Mouse (Mus musculus) kidney, postnatal 0 days (tissue): ENCODE measurements at regions not wholly inside any gene's neighbourhood (a gene's known extent, or its start where the extent isn't known, plus 50 kb on each side); places are given as distances from the start of the nearest gene placed in this dataset.
"Not testable (repeated sequence)": the region's sequence is repeated elsewhere in the genome, so short reads cannot be mapped to it uniquely, and the experiment has no call there.

Source experiments
- ATAC-seq: fragments of 200-750 bp; cut with Nextera tagmentation; replicated peaks from 2 replicates; pipeline ENCODE4 v1.8.0; 2017; ENCODE audit warnings: low read depth, moderate number of reproducible peaks, moderate TSS enrichment, moderate library complexity; ENCODE audit not compliant: low FRiP score
- DNase-seq: peaks from one replicate; pipeline ENCODE4 v3.0.0-alpha.2; 2016; ENCODE audit warnings: low spot score
- H3K27ac ChIP-seq: fragments of 300-500 bp; sonication (generic); 2 replicates; pipeline ENCODE4 v1.5.1; 2014; ENCODE audit warnings: mild to moderate bottlenecking
- H3K27me3 ChIP-seq: fragments of 300-500 bp; sonication (generic); 2 replicates; pipeline ENCODE4 v1.6.1; 2014; ENCODE audit warnings: low read length, mixed read lengths; ENCODE audit not compliant: insufficient read depth
- H3K36me3 ChIP-seq: fragments of 300-500 bp; sonication (generic); 2 replicates; pipeline ENCODE4 v1.6.1; 2014; ENCODE audit warnings: low read length, mixed read lengths; ENCODE audit not compliant: insufficient read depth
- H3K4me1 ChIP-seq: fragments of 300-500 bp; sonication (generic); replicated peaks from 2 replicates; pipeline ENCODE4 v1.6.1; 2014; ENCODE audit warnings: antibody characterized with exemption, low read length, mixed read lengths; ENCODE audit not compliant: insufficient read depth
- H3K4me2 ChIP-seq: fragments of 300-500 bp; sonication (generic); 2 replicates; pipeline ENCODE4 v1.6.1; 2014; ENCODE audit warnings: mild to moderate bottlenecking, low read length, moderate library complexity, mixed read lengths
- H3K4me3 ChIP-seq: fragments of 300-500 bp; sonication (generic); replicated peaks from 2 replicates; pipeline ENCODE4 v1.5.1; 2014; ENCODE audit warnings: low read depth, low read length
- H3K9ac ChIP-seq: fragments of 300-500 bp; sonication (generic); 2 replicates; pipeline ENCODE4 v1.6.1; 2014; ENCODE audit warnings: low read depth, low read length
- H3K9me3 ChIP-seq: fragments of 300-500 bp; sonication (generic); replicated peaks from 2 replicates; pipeline ENCODE4 v1.6.1; 2016; ENCODE audit warnings: low read length, inconsistent platforms, mixed read lengths
- CTCF ChIP-seq: IDR thresholded peaks from 2 replicates; pipeline ENCODE4 v1.5.1; 2016; ENCODE audit warnings: antibody characterized with exemption, low read depth, mild to moderate bottlenecking, moderate library complexity
- WGBS: fragments of 180-500 bp; shearing (Covaris S2); extraction: QIAGEN DNeasy Blood & Tissue Kit; methylation state at CpG from one replicate; pipeline ENCODE4 v1.1.7; 2014; 5-methylcytosine and 5-hydroxymethylcytosine counted together

GRCm38 (mm10) chr1:88794926-88795325, 92.9 kb upstream of the Arl4c start:
- TF ChIP-seq CTCF = no peak
- Histone ChIP-seq H3K9me3 (no peaks in the 10 kb centered on the region), H3K27me3 (no peaks in the 10 kb centered on the region), H3K4me1 (no peaks in the 10 kb centered on the region; the same call in 1 of the 2 replicates), H3K27ac (no peak overlapping the region), H3K36me3 (no peaks in the 10 kb centered on the region), H3K4me3 (no peak overlapping the region), H3K9ac (no peak overlapping the region), H3K4me2 (no peak overlapping the region)
- WGBS = 92% methylated on average over 10 of the region's 10 CpGs
- ATAC-seq (no peak), DNase-seq (no peak)

- no peaks in the 10 kb centered on the region for H3K9me3 ChIP-seq
- no peak overlapping the region for H3K9ac ChIP-seq
- H3K4me3 ChIP-seq = no peak overlapping the region
- TF ChIP-seq CTCF = no peak
- no peak overlapping the region for H3K4me2 ChIP-seq
- no peaks in the 10 kb centered on the region; the same call in 1 of the 2 replicates for H3K4me1 ChIP-seq
- no peak overlapping the region for H3K27ac ChIP-seq
- no peaks in the 10 kb centered on the region for H3K27me3 ChIP-seq
- ATAC-seq = no peak
- DNase-seq = no peak
- H3K36me3 ChIP-seq = no peaks in the 10 kb centered on the region
- WGBS = 83% methylated on average over 14 of the region's 14 CpGs
These were observed 96.5 kb upstream of the Arl4c start for GRCm38 (mm10) chr1:88798473-88798872.

GRCm38 (mm10) chr1:88798874-88799273, 96.9 kb upstream of the Arl4c start:
- DNase-seq (peak; percentile 28), ATAC-seq (no peak)
- Histone ChIP-seq H3K27me3 (no peaks in the 10 kb centered on the region), H3K4me2 (no peak overlapping the region), H3K9ac (no peak overlapping the region), H3K9me3 (no peaks in the 10 kb centered on the region), H3K36me3 (no peaks in the 10 kb centered on the region), H3K4me3 (no peak overlapping the region), H3K4me1 (no peaks in the 10 kb centered on the region; the same call in 1 of the 2 replicates), H3K27ac (no peak overlapping the region)
- WGBS = 51% methylated on average over 8 of the region's 8 CpGs
- no peak for TF ChIP-seq CTCF

- no peak overlapping the region for H3K9ac ChIP-seq
- ATAC-seq = no peak
- TF ChIP-seq CTCF = no peak
- H3K9me3 ChIP-seq = no peaks in the 10 kb centered on the region
- H3K4me1 ChIP-seq = no peaks in the 10 kb centered on the region; the same call in 1 of the 2 replicates
- H3K4me2 ChIP-seq = no peak overlapping the region
- no peaks in the 10 kb centered on the region for H3K27me3 ChIP-seq
- 68% methylated on average over 7 of the region's 7 CpGs for WGBS
- no peak for DNase-seq
- no peak overlapping the region for H3K27ac ChIP-seq
- H3K36me3 ChIP-seq = no peaks in the 10 kb centered on the region
- no peak overlapping the region for H3K4me3 ChIP-seq
These were observed 97.3 kb upstream of the Arl4c start for GRCm38 (mm10) chr1:88799343-88799742.

GRCm38 (mm10) chr1:88799789-88800188, 97.8 kb upstream of the Arl4c start:
- ATAC-seq = no peak
- Histone ChIP-seq H3K9ac (no peak overlapping the region), H3K9me3 (no peaks in the 10 kb centered on the region), H3K4me1 (no peaks in the 10 kb centered on the region; the same call in 1 of the 2 replicates), H3K36me3 (no peaks in the 10 kb centered on the region), H3K4me3 (no peak overlapping the region), H3K27me3 (no peaks in the 10 kb centered on the region), H3K4me2 (no peak overlapping the region), H3K27ac (no peak overlapping the region)
- 68% methylated on average over 8 of the region's 8 CpGs for WGBS
- no peak for DNase-seq
- TF ChIP-seq CTCF = no peak

GRCm38 (mm10) chr1:88800411-88800810, 98.4 kb upstream of the Arl4c start:
- Histone ChIP-seq H3K4me2 (no peak overlapping the region), H3K9ac (no peak overlapping the region), H3K27me3 (no peaks in the 10 kb centered on the region), H3K36me3 (no peaks in the 10 kb centered on the region), H3K4me3 (no peak overlapping the region), H3K9me3 (no peaks in the 10 kb centered on the region), H3K27ac (0 out of 2 replicates have a peak overlapping the region, but pooled peaks have one; percentile 36), H3K4me1 (no peaks in the 10 kb centered on the region; the same call in 1 of the 2 replicates)
- WGBS = 23% methylated on average over 5 of the region's 5 CpGs
- no peak for TF ChIP-seq CTCF
- ATAC-seq (0 out of 2 replicates have a peak, but pooled peaks have one; percentile 49), DNase-seq (peak; percentile 24)

- not testable (repeated sequence) for H3K27ac ChIP-seq, H3K36me3 ChIP-seq, H3K4me1 ChIP-seq, H3K27me3 ChIP-seq, H3K9ac ChIP-seq, H3K4me2 ChIP-seq, DNase-seq, ATAC-seq, H3K9me3 ChIP-seq, H3K4me3 ChIP-seq
These were observed 99.1 kb upstream of the Arl4c start for GRCm38 (mm10) chr1:88801151-88801550.
